Mouse (Mus musculus) cerebellum, adult 8-10 months (tissue): ENCODE results near the gene Laptm4a.

Experiments
- DNase-seq: peaks from one replicate; pipeline ENCODE4 v3.0.0; 2022

The Laptm4a gene

DNA sequence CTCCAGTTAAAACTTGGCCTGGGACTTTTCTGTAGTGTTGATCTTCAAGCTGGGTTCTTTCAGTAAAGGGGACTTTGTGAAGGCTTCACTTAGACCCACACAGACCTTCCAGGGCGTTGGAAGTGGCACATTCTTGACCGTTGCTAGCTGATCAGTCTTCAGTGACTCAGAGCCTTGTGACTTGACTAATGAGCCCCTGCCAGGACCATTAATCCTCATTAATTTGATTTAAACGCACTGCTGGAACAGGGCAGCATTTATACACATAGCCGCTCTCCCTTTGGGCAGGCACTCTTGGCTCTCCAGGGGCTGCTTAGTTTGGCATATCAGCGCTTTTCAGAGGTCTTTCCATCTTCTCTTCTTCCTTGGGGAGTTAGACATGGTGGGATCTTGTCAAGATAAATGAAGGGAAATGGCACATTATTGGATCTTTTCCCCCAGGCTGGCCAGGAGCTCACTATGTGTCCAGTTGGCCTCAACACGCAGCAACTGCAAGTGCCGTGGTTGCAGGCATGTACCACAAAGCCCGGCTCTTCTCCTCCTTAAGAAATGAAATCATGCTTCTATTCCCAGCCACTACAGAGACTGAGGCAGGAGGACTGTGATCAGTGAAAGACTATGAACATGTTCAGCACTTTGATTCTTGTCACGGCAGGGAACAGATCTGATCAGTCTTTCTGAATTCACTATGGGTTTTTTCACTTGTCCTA lies 40.3 kb downstream of the Laptm4a start:
- DNase-seq, result no peak

DNA sequence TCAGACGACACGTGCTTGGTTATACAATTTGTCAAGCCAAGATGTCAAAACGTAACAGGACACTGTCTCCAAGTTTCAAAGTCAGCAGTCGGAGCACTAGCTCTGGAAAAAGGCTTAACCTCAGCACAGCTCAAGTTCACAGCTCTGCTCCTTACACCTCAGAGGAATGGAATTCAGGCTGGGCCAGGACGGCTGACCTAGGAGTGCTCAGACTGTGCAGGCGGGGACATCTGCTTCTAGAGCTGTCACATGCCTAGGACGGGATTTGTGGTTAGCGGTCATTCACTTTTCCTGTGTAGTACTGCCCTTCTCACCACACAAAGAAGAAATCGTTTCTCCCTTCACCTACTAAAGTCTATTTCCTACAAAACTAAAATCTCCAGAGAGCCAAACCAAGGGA lies 48.4 kb downstream of the Laptm4a start:
- DNase-seq, result no peak

DNA sequence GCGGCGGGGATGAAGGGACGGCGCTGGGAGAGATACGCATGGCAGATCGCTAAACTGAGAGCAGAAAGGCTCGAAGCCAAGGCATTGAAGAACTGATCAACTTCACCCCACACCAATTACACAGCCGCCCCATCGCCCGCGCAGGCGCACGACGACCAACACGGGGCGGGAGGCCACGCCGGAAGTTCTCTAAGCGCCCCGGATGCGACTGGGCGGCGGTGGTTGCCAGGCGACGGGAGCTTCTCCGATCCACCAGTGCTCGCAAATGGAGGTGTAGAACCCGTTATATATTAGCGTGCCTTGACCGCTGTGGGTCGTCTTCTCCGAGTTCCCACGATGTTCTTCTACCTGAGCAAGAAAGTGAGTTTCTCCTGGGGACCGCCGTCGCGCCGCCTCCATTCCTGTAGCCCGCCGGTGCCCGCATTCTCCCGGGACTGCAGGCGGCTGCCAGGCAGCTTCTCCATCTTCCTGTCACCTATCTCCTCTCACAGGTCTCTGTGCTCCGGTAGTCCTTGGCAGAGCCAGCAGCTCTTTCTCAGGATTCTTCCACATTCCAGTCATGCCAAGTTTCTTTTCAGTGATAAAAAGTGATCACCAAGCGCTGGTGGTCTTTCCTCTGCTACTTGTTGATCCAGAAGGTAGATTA lies 52.5 kb downstream of the Laptm4a start, which contains the start of gene Wdr35:
TSS of gene Wdr35 (plus strand) at position 73 of the 646 bp plus-strand sequence.
- peak; percentile 88 for DNase-seq

DNA sequence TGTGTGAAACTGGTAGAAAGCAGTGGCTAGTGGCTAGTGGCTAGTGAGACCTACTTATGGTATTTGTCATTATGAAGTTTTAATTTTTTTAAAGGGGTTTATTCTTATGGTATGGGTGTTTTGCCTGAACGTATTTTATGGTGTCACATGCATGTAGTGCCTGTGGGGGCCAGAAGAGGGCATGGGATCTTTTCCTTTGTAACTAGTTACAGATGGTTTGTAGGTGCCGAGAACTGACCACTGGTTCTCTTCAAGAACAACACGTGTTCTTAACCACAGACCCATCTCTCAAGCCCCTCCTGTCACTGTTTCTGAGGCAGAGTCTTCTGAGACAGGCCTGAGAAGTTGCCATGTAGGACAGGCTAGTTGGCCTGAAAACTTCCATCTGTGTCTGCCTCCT lies 53.6 kb downstream of the Laptm4a start:
- DNase-seq, result no peak
